In the genomic region with DNA sequence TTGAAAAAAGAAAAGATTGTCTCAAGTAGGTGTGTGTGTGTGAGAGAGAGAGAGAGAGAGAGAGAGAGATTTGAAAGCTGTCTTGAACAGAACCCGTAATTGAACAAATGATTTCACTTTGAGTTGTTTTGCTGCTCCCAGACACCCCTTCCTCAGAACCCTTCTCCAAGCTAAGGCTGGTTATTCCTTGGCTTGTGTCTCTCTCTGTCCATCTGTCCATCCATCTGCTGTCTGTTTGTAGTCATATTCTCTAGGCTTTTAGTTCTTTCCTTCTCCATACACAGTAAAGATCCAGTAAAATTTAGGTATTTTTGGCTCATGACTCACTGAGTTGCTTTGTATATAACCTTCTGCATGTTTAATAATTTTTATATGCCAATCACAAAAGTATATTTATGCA, we compare ENCODE assay signal across 16 mouse cellular contexts.
"Had no signal": no experiment of that assay in that cellular context is flagged by ENCODE, and none has a peak within 500 bp of the region (broad histone marks: within the 10 kb centered on the region; RNA-seq: fewer than 3 reads in every experiment).

No protein-coding gene starts in this region.

- DNase-seq: liver, postnatal 0 days; lung, adult 2 months; lung, postnatal 14 days; lung, postnatal 36 days; right cerebral cortex, postnatal 14 days; thymus, adult 2 months; thymus, postnatal 25 days; thymus, postnatal 4 days had no signal

- H3K27ac ChIP-seq: lung, embryonic 15.5 days; macrophage; midbrain, embryonic 13.5 days; midbrain, embryonic 15.5 days; neural tube, embryonic 12.5 days; stomach, embryonic 15.5 days; stomach, postnatal 0 days had no signal

- H3K4me3 ChIP-seq: lung, embryonic 15.5 days; megakaryocyte, embryonic 14.5 days; midbrain, embryonic 13.5 days; midbrain, embryonic 15.5 days; neural tube, embryonic 12.5 days; stomach, embryonic 15.5 days had no signal
